Mouse (Mus musculus) spleen, adult 12 weeks (tissue): Measurements from ENCODE around the gene Derl2.
A peak's percentile ranks its signal among the peaks of the same experiment; 100 is the strongest.

Source experiments
- DNase-seq: peaks from one replicate; pipeline ENCODE4 v3.0.0; 2022; ENCODE audit warnings: low spot score

Gene Derl2

GRCm38 (mm10) chr11:70982030-70982429 lies 37.6 kb downstream of the Derl2 start:
- DNase-seq: no peak

- DNase-seq: no peak
Measured at GRCm38 (mm10) chr11:70980751-70981510, 38.7 kb downstream of the Derl2 start.

GRCm38 (mm10) chr11:70980232-70980631 lies 39.4 kb downstream of the Derl2 start:
- no peak for DNase-seq

- no peak for DNase-seq
Measured at GRCm38 (mm10) chr11:70977293-70977692, 42.3 kb downstream of the Derl2 start.

GRCm38 (mm10) chr11:70975193-70975592 lies 44.4 kb downstream of the Derl2 start:
- no peak for DNase-seq

GRCm38 (mm10) chr11:70973947-70974346 lies 45.7 kb downstream of the Derl2 start:
- DNase-seq: no peak

- no peak for DNase-seq
Measured at GRCm38 (mm10) chr11:70972586-70972985, 47.1 kb downstream of the Derl2 start.

GRCm38 (mm10) chr11:70970560-70971540 lies 48.8 kb downstream of the Derl2 start:
- peak; percentile 30 for DNase-seq

GRCm38 (mm10) chr11:70969821-70970559 lies 49.7 kb downstream of the Derl2 start, which contains the start of the genes Nup88 and Rpain:
Gene Nup88 (minus strand): TSS chr11:70969973.
Gene Rpain (plus strand): TSS chr11:70970213.
- peak; percentile 87 for DNase-seq

GRCm38 (mm10) chr11:70969271-70969794 lies 50.3 kb downstream of the Derl2 start:
- DNase-seq: no peak

- DNase-seq: no peak
Measured at GRCm38 (mm10) chr11:70964222-70964907, 55.3 kb downstream of the Derl2 start.

- DNase-seq: no peak
Measured at GRCm38 (mm10) chr11:70960786-70961554, 58.7 kb downstream of the Derl2 start.
